Mouse (Mus musculus): ENCODE measurements around the gene Rab3c.

DNA sequence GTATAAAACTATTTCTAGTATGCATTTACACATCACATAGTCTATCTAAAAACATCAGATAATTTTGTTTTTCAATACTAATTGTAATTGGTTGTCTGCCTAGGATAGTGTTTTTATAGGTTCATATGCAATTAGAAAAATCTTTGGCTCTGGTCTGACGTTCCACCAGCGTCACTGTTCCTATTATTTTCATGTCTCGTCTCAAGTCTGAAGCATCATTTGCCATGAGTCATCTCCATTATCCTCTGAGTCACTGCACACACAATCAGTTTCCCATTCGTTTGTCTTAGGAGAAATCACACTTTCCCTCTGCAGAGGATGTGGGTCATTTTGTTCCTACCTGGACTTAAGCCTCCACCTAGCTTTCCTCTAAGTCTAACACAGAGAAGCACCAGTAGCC, 62.3 kb downstream of the Rab3c start:
- TF ChIP-seq CTCF (IDR thresholded peaks at IDR 0.05; ENCODE audit: extremely low read depth, insufficient read length, insufficient replicate concordance, low read depth, low read length) (no peak), POLR2A (IDR thresholded peaks at IDR 0.05; ENCODE audit: low read depth, low read length) (no peak)
